Mouse (Mus musculus): ENCODE measurements around the gene Nrxn3.

GRCm38 (mm10) chr12:89946522-89946921, 1223.8 kb downstream of the Nrxn3 start:
- TF ChIP-seq CTCF (IDR thresholded peaks at IDR 0.05; ENCODE audit: control insufficient read depth, insufficient read depth, low read length) (no peak), POLR2A (IDR thresholded peaks at IDR 0.05; ENCODE audit: borderline replicate concordance, control insufficient read depth, low read depth, low read length) (no peak)
